Mouse (Mus musculus) CH12.LX (cell line): ENCODE data around the gene Dnah11. TPM values are rescaled to one million over a fixed set of nuclear protein-coding genes. Genes with fewer than 3 reads are reported as not detected.

Source experiments
- DNase-seq: peaks from one replicate; pipeline ENCODE4 v3.0.0-alpha.2; 2013; ENCODE audit errors: extremely low read depth
- H3K27ac ChIP-seq: 2 replicates; pipeline ENCODE4 v1.5.1; 2012; ENCODE audit warnings: low read depth, mild to moderate bottlenecking, control low read depth, moderate library complexity; ENCODE audit not compliant: insufficient read depth
- H3K27me3 ChIP-seq: replicated peaks from 2 replicates; pipeline ENCODE3; 2012; ENCODE audit warnings: inconsistent platforms
- H3K36me3 ChIP-seq, 2 experiments: replicated peaks in 1 of 2; 2 replicates each; pipeline versions ENCODE3 to v1.6.1; 2012; ENCODE audit warnings: inconsistent platforms in 1 of 2, low read length in 1 of 2, mild to moderate bottlenecking in 1 of 2, mixed read lengths in 1 of 2, moderate library complexity in 1 of 2; ENCODE audit not compliant: control insufficient read depth in 1 of 2, insufficient read depth in 1 of 2
- H3K4me1 ChIP-seq, 2 experiments: 2 replicates each; pipeline ENCODE4 v1.6.1; 2012; ENCODE audit warnings: inconsistent platforms in 1 of 2, moderate library complexity in 1 of 2; ENCODE audit not compliant: insufficient read depth in 2 of 2, control insufficient read depth in 1 of 2
- H3K4me2 ChIP-seq: 2 replicates; pipeline ENCODE4 v1.6.1; 2012; ENCODE audit warnings: low read depth, mild to moderate bottlenecking, control low read depth; ENCODE audit not compliant: poor library complexity, insufficient read depth, severe bottlenecking
- H3K4me3 ChIP-seq, 3 experiments: fragments of 150-350 bp in 1 of 3; sonication (generic) in 1 of 3; replicated peaks in 1 of 3; 2 replicates each; pipeline versions ENCODE3 to v1.5.1; 2011 to 2012; ENCODE audit warnings: low read depth in 2 of 3, low read length in 2 of 3, mild to moderate bottlenecking in 2 of 3, moderate library complexity in 2 of 3, control low read depth in 1 of 3, improper control_type of control experiment in 1 of 3, inconsistent platforms in 1 of 3, mixed read lengths in 1 of 3; ENCODE audit not compliant: poor library complexity in 1 of 3
- H3K79me2 ChIP-seq: replicated peaks from 2 replicates; pipeline ENCODE4 v1.6.1; 2012; ENCODE audit warnings: mild to moderate bottlenecking, moderate library complexity; ENCODE audit not compliant: control insufficient read depth, poor library complexity, insufficient read depth, severe bottlenecking; ENCODE audit errors: extremely low read depth
- H3K9ac ChIP-seq: 2 replicates; pipeline ENCODE4 v1.6.1; 2012; ENCODE audit warnings: low read depth, mild to moderate bottlenecking, control low read depth, moderate library complexity; ENCODE audit not compliant: insufficient read depth
- H3K9me3 ChIP-seq: replicated peaks from 2 replicates; pipeline ENCODE3; 2012; ENCODE audit warnings: low read length, inconsistent platforms, mixed read lengths
- BHLHE40 ChIP-seq: IDR thresholded peaks from 2 replicates; pipeline ENCODE4 v1.6.1; 2011; ENCODE audit warnings: mild to moderate bottlenecking, low read depth, low read length, improper control_type of control experiment
- CHD1 ChIP-seq: IDR thresholded peaks from 2 replicates; pipeline ENCODE4 v1.6.1; 2012; ENCODE audit warnings: low read depth, low read length, improper control_type of control experiment, inconsistent platforms
- CHD2 ChIP-seq: IDR thresholded peaks from 2 replicates; pipeline ENCODE4 v1.6.1; 2011; ENCODE audit warnings: low read length, improper control_type of control experiment
- E2F4 ChIP-seq: IDR thresholded peaks from 2 replicates; pipeline ENCODE4 v1.6.1; 2011; ENCODE audit warnings: low read depth, low read length, improper control_type of control experiment; ENCODE audit not compliant: insufficient replicate concordance
- ELF1 ChIP-seq: IDR thresholded peaks from 2 replicates; pipeline ENCODE4 v1.6.1; 2014; ENCODE audit warnings: low read depth, mild to moderate bottlenecking, inconsistent platforms, low read length, improper control_type of control experiment
- JUN ChIP-seq: IDR thresholded peaks from 2 replicates; pipeline ENCODE4 v1.6.1; 2011; ENCODE audit warnings: low read depth, mild to moderate bottlenecking, low read length, improper control_type of control experiment, moderate library complexity; ENCODE audit not compliant: insufficient read depth
- JUND ChIP-seq: conservative IDR thresholded peaks from 2 replicates; pipeline ENCODE4 v1.6.1; 2011; ENCODE audit warnings: low read depth, low read length, improper control_type of control experiment
- KAT2A ChIP-seq: IDR thresholded peaks from 2 replicates; pipeline ENCODE4 v1.6.1; 2012; ENCODE audit warnings: low read length, improper control_type of control experiment, inconsistent platforms; ENCODE audit not compliant: insufficient replicate concordance
- MAFK ChIP-seq: IDR thresholded peaks from 2 replicates; pipeline ENCODE4 v1.6.1; 2011; ENCODE audit warnings: low read length, improper control_type of control experiment; ENCODE audit not compliant: insufficient replicate concordance
- MAX ChIP-seq: IDR thresholded peaks from 2 replicates; pipeline ENCODE4 v1.6.1; 2011; ENCODE audit warnings: low read length, improper control_type of control experiment
- MYC ChIP-seq: IDR thresholded peaks from 2 replicates; pipeline ENCODE4 v1.6.1; 2011; ENCODE audit warnings: low read depth, mild to moderate bottlenecking, improper control_type of control experiment, low read length
- PAX5 ChIP-seq: IDR thresholded peaks from 2 replicates; pipeline ENCODE4 v1.6.1; 2012; ENCODE audit warnings: low read length, inconsistent platforms, mixed read lengths
- USF2 ChIP-seq: conservative IDR thresholded peaks from 2 replicates; pipeline ENCODE4 v1.6.1; 2011; ENCODE audit warnings: low read depth, low read length, improper control_type of control experiment
- ZMIZ1 ChIP-seq: IDR thresholded peaks from 2 replicates; pipeline ENCODE4 v1.6.1; 2012; ENCODE audit warnings: low read depth, mild to moderate bottlenecking, inconsistent platforms, low read length, improper control_type of control experiment
- dilution Hi-C: fragments of 300-500 bp; cut with MboI; formaldehyde crosslinking; loops from 2 replicates; pipeline ENCODE4 v1.14.3; 2020; ENCODE audit warnings: low sequenced_read_pairs; ENCODE audit not compliant: extremely low pct_unique_long_range_greater_than_20kb, extremely low pct_ligation_motif_present
- in situ Hi-C: fragments of 300-500 bp; cut with MboI; formaldehyde crosslinking; loops from 3 replicates; pipeline ENCODE4 v1.14.3; 2019; ENCODE audit warnings: low sequenced_read_pairs, low pct_ligation_motif_present, low pct_unique_long_range_greater_than_20kb, mixed read lengths
- polyA plus RNA-seq: library from polyadenylated mRNA; unstranded; fragments of >175 nt; gene quantifications from 2 replicates; pipeline ENCODE4 v1.2.1, GENCODE M21; 2012; ENCODE audit warnings: low read depth; ENCODE audit not compliant: insufficient read length
- total RNA-seq, 2 experiments: library from RNA; depleted of rRNA; stranded (reverse); fragments of 300-350 nt in 1 of 2; fragments of >200 nt in 1 of 2; gene quantifications; 2 replicates each; pipeline ENCODE4 v1.2.3; 2012 to 2014

The Dnah11 gene
- total and polyA plus RNA-seq, 3 experiments: 0.85 to 2.5 (median 1.2) TPM

GRCm38 (mm10) chr12:117941947-117942346, 256.9 kb downstream of the Dnah11 start:
- no peak overlapping the region for H3K4me3 ChIP-seq
- no peaks in the 10 kb centered on the region for H3K9me3 ChIP-seq
- H3K79me2 ChIP-seq: no peaks in the 10 kb centered on the region
- H3K27ac ChIP-seq: no peak overlapping the region
- no peak overlapping the region for H3K4me2 ChIP-seq
- no peak for TF ChIP-seq MAFK
- no peak for TF ChIP-seq ELF1
- no peak for TF ChIP-seq ZMIZ1
- in situ Hi-C loops: no loop called here
- no peaks in the 10 kb centered on the region for H3K36me3 ChIP-seq
- no peak overlapping the region for H3K9ac ChIP-seq
- peak; percentile 3 for DNase-seq
- no peaks in the 10 kb centered on the region for H3K27me3 ChIP-seq
- dilution Hi-C loops: no loop called here
- no peaks in the 10 kb centered on the region; a peak in 1 of 4 replicates for H3K4me1 ChIP-seq

GRCm38 (mm10) chr12:117938214-117938613, 260.6 kb downstream of the Dnah11 start:
- Histone ChIP-seq H3K4me1 (no peaks in the 10 kb centered on the region; a peak in 1 of 4 replicates), H3K9ac (no peak overlapping the region), H3K27me3 (no peaks in the 10 kb centered on the region), H3K36me3 (no peaks in the 10 kb centered on the region), H3K4me2 (no peak overlapping the region), H3K9me3 (no peaks in the 10 kb centered on the region), H3K79me2 (no peaks in the 10 kb centered on the region), H3K27ac (no peak overlapping the region), H3K4me3 (no peak overlapping the region)
- dilution Hi-C loops: no loop called here
- in situ Hi-C loops: no loop called here
- DNase-seq: no peak
- TF ChIP-seq BHLHE40 (no peak), JUND (no peak), USF2 (no peak), MAFK (no peak)

GRCm38 (mm10) chr12:117932026-117932425, 266.8 kb downstream of the Dnah11 start:
- no peak for DNase-seq

More at GRCm38 (mm10) chr12:117932026-117932425, 266.8 kb downstream of the Dnah11 start:
- in situ Hi-C loops: no loop called here
- no peak overlapping the region for H3K9ac ChIP-seq
- TF ChIP-seq ZMIZ1 (no peak), CHD1 (no peak), MAX (no peak), E2F4 (no peak), KAT2A (no peak), USF2 (no peak), MYC (no peak), MAFK (no peak), CHD2 (no peak), PAX5 (no peak), JUN (no peak)
- TF ChIP-seq, all 38 proteins: peak for 0
- H3K4me3 ChIP-seq: no peak overlapping the region
- dilution Hi-C loops: no loop called here
- no peak overlapping the region for H3K27ac ChIP-seq
- no peaks in the 10 kb centered on the region for H3K36me3 ChIP-seq
- no peaks in the 10 kb centered on the region for H3K9me3 ChIP-seq
- no peaks in the 10 kb centered on the region for H3K79me2 ChIP-seq
- H3K4me1 ChIP-seq: no peaks in the 10 kb centered on the region
- H3K27me3 ChIP-seq: no peaks in the 10 kb centered on the region
- no peak overlapping the region for H3K4me2 ChIP-seq
